Mouse (Mus musculus): ENCODE data around the gene Cep170b.

The Cep170b gene

DNA sequence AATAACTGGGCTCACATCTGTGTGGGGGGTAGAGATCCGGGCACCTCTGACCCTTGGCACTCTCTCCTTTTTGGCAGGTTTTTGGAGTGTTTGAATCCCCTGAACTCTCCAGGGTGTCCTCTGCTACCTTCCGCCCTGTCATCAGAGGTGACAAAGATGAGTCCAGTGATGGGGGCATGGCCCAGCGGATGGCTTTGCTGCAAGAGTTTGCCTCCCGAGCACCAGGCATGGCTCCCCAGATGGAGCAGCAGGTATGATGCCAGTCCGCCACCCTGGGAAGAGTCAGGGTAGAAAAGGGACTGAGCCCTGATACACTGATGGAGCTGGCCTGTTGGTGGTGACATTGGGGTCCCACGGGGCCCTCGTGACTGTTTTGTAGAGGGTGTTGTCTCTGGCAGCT, 16.8 kb downstream of the Cep170b start:
- no peak for DNase-seq (ENCODE audit: low read depth)

DNA sequence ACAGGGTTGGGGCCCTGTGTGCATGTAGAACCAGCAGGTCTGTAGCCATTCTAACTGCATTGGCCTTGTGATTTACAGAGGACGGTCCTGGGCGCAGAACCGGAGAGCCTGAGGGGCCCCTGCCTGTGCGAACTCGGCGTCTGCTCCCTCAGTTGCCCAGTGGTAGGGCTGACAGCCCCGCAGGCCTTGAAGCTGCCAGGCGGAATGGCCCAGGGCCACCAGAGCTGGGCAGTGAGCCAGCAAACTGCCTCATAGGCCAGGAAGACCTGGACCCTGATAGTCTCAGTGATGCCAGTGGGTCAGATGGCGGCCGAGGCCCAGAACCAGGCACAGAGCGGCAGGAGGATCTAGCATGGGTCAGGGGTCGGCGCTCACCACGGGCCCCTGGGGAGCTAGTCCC, 17.5 kb downstream of the Cep170b start:
- DNase-seq (ENCODE audit: low read depth), result no peak

DNA sequence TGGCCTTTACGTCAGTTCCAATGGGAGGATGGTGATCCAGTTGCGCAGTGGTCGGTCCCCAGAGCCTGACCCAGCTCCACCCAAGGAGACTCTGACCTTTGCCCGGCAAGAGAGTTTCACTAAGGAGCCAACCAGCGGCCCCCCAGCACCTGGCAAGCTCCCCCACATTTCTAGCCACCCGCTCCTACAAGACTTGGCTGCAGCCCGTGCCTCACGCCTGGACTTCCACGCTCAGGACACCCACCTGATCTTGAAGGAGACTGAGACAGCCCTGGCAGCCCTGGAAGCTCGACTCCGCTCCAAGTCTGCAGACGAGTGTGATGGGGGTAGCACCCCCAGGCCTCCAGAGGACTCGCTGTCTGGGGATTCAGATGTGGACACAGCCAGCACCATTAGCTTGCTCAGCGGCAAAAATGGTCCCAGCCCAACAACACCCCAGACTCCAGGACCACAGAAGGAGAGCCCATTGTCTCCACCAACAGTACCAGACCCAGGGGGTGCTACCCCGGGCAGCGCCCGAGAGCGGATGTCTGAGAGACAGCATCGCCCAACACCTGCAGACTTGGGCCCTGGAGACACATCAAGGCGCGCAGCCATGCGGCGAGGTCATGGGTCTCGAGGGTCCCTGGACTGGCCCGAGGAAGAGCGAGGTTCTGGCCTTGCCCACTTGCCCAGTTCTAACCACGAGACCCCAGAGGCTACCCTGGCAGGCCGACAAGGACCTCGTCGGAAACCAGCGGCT, 18.2 kb downstream of the Cep170b start:
- DNase-seq (ENCODE audit: low read depth), result no peak

DNA sequence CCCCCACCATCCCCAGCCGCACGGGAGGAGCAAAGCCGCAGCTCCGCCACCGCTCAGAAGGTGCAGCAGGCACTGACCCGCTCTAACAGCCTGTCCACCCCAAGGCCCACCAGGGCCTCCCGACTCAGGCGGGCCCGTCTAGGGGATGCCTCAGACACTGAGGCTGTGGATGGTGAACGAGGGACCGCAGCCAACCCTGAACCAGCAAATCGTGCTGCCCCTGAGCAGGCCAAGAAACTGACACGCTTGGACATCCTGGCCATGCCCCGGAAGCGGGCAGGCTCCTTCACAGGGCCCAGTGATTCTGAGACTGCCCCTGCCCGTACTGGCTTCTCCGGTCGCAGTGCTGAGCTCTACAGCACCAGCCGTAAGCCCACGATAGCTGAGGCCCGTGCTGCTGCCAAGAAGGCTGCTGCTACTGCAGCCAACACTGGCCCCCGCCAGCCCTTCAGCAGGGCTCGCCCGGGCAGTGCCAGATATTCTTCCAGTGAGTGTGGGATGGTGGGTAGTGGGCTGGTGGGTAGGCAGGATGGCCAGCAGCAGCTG, 18.8 kb downstream of the Cep170b start:
- DNase-seq (ENCODE audit: low read depth), result no peak

DNA sequence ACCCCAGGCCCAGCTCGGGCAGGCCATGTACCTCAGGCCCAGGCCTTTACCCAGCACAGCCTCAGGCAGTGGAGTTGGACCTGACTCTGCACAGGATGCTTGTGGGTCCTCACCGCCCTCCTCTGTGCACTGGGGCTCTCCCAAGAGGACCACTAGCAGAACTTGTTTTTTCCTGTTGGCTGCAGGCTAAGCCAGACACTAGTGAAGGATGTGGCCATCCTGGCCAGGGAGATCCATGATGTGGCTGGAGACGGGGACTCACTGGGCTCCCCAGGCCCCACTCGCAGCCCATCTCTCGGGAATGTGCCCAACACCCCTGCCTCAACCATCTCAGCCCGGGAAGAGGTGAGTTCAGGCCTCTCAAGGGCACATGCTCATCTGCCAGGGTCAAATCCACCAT, 22.5 kb downstream of the Cep170b start:
- no peak for DNase-seq (ENCODE audit: low read depth)

DNA sequence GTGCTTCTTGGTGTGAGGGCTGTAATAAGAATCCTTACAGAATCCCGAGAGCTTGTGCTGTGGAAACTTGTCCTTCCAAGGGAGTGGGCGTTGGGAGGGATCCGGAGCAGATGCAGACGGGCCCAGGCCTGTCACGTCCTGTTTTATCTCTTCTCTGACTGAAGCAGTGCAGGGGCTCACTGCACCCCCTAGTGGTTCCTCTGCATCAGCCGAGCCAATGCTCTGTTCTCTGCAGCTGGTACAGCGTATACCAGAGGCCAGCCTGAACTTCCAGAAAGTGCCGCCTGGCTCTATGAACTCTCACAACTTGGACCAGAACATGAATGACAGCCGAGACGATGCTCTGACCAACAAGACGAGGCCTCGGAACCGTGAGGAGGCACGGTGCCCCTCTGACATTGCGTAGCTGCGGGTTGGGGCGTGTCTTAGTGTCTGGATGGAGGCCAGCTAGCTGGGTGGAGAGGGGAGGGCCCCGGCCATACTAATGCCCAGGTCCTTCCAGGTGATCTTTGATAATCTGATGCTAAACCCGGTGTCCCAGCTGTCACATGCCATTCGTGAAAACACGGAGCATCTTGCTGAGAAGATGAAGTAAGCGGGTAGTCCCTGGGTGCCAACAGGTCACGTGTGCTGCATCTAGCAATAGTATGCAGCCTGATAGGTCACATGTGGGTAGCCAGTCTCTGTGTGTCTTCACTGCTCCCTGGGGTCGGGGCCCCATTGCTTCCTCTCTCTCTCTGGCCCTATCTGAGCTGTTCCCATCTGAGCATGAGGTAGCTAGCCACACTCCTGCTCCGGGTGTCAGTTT, 23.1 kb downstream of the Cep170b start:
- DNase-seq (ENCODE audit: low read depth), result peak; percentile 83

DNA sequence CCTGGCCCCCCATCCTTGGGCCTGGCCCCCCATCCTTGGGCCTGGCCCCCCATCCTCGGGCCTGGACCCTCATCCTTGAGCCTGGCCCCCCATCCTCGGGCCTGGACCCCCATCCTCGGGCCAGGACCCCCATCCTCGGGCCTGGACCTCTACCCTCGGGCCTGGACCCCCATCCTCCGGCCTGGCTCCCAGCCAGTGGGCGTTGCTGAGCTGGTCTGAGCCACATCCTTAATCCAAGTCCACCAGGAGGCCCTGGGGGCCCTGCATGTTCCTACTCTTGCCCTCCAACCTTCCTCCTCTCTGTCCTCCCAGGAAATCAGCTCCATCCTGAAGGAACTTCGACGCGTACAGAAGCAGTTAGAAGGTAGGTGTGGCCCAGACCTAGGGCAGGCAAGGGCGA, 24.0 kb downstream of the Cep170b start:
- DNase-seq (ENCODE audit: low read depth), result no peak

DNA sequence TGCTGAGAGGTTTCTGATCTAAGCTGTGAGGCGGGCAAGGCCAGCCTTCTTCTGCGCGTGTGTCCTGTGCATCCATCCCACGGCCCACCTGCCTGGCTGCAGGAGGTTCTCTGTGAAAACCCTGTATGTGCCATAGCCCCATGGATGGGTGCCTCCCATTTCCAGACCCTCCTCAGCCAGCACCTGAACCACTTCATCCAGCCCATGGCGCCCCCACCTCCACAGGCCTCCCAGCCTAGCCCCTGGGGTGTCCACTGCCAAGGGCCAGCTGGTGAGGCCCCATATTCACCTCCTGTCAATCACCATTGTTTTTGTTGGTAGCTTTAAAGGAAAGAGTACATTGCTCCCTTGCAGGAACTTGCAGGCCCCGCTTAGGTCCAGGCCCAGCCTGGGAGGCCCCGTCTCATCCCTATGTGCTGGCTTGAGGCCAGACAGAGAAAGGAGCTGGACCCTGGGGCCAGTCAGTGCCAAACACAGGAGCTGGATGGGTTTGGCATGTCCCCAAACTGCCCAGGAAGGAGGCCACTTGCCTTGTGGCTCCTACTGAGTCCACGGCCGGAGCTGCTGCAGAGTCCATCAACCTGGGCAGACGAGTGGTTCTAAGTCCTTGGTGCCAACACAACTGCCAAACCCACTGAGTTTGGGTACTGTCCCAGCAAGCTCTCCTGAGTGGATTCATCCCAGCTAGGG, 24.8 kb downstream of the Cep170b start:
- DNase-seq (ENCODE audit: low read depth), result no peak

DNA sequence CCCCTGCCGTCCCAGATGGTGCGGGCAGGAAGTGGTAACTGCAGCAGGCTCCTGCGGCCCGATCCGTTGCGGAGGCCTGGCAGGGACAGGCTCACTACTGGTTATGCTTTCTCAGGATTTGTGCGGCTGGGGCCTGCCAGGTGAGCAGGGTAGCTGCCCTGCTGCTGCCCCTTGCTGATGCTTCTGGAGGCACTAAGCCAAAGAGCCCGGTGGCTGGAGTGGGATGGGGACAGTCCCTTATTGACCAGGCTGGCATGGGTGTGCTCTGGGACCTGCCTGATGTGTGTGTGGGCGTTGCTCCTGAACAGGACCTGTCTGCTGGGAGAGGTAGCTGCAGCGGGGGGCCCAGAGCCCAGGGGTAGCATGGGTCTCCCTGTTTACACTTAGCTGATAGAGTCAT, 25.5 kb downstream of the Cep170b start:
- DNase-seq (ENCODE audit: low read depth), result no peak

DNA sequence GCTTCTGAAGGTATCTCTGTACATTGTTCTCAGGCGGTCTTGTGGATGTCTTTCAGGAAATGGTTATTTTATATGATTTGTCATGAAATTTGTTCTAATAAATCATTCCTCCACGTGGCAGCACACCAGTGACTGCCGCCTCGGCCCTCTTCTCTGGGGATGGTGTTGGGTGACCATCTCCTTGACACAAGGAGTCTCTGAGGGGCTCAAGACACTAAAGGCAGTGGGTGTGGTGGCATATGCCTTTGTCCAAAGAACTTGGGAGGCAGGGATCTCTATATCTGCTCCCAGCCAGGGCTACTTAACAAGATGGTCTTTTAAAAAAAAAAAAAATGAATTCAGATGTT, 26.2 kb downstream of the Cep170b start:
- no peak for DNase-seq (ENCODE audit: low read depth)

DNA sequence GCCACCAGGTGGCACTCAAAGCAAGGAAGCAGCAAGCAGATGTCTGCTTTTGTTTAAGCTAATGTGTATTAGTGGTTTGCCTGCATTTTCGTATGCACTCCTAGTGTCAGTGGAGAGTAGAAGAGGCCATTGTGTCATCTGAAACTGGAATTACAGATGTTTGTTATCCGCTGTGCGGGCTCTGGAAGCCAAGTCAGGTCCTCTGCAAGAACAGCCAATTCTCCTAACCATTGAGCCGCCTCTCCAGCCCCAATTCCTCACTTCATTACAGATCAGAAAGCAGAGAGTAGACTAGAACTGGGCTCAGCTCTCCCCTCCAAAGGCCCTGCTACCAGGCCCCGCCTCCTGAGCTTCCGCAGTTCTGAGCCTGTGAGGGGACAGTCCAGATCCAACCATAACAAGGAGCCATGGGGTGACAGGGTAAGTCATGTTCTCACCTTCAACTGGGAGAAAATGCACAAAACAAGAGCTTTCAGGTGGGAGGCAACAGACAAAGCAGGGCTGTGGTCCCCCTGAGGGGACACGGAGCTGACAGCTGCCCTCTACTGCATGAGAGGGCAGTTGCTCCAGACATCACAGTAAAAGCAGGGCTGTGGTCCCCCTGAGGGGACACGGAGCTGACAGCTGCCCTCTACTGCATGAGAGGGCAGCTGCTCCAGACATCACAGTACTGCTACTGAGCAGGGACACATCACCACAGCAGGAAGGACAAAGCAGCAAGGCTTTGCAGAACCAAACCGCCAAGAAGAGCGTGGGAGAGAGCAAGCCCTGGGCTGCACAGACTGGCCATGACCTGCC, 26.8 kb downstream of the Cep170b start:
- DNase-seq (ENCODE audit: low read depth), result peak; percentile 79

DNA sequence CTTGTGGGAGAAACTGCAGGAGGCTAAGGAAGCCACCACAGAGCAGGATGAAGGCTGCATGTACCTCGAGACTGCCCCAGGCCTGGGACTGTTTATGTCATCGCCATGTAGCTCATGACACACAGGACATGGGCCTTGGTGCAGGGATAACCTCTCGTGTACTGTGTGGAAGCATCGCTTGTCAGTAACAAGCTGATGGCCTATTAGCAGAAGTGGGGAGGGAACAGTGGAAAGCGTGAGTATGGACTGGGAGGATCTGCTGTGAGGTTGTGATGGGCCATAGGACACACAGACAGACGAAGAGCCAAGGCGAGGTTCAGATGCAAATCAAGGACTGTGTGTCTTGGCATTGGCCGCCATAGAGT, 27.3 kb downstream of the Cep170b start:
- no peak for DNase-seq (ENCODE audit: low read depth)

DNA sequence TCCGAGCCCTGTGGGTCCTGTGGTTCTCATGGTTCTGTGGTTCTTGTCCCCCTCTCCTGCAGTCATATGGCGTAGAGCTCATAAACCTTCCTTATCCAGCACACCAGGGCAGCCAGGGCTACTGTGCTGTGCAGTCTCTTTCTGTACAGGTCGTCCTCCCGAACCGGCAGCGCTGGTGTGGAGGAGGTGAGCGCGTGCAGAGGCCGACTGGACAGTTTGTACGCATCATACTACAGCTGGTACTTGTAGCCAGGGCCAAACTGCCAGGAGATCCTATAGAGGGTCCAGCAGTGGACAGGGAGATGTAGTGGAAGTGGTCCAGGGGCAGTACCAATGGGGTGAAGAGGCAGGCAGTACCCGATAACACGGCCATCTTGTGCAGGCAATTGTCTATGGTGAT, 30.7 kb downstream of the Cep170b start:
- DNase-seq (ENCODE audit: low read depth), result no peak

DNA sequence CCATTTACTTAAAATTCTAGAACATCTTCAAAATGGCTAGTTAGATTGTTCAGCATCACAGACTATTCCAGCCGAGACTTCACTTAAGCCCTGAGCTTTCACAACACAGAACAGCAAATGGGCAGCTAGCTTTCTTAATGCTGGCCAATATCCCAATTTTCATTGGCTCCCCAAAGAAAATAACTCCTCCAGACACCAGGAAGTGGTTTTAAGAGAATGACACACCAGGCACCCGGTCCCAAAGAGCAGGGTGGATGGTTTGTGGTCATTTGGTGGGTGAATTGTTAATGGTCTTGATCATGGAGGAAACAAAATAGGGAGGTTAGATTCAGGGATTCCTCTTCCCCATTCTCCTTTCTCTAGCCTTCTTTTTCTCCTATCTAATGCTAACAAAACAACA, 32.1 kb downstream of the Cep170b start:
- no peak for DNase-seq (ENCODE audit: low read depth)

DNA sequence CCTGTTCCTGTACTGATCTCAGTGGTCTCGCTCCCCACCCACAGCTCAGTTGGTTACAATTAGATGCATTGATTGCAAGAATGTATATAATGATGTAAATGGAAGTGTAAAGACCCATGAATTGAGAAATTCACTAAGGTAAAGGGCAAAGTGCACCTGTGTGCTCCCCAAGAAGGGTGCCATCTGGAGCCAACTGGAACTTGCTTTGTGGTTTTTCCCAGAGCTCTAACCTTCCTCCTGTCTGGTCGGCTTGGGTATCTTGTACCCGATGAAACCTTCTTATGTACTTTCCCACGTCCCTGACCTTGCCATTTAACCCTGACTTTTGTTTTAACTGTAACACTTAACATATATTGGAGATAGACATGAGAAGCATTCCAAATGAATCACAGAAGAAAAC, 35.6 kb downstream of the Cep170b start:
- no peak for DNase-seq (ENCODE audit: low read depth)

DNA sequence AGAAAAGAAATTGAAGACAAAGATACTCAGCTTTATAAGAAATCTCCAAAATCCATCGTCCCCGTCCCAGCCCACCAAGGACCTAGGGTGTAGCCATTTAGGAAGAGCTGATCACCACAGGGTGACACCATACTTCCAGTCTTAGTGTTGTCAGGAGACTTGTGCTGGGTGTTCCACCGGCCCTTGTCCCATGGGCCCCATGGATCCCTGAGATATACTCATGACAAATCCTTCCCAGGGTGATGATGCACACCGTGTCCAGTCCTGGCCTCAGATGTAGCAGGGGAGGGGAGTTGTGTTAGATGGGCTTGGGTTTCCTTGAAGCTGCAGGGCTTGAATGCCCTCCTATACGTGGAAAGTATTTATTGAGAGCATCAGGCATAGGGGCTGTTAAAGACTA, 37.6 kb downstream of the Cep170b start:
- no peak for DNase-seq (ENCODE audit: low read depth)

DNA sequence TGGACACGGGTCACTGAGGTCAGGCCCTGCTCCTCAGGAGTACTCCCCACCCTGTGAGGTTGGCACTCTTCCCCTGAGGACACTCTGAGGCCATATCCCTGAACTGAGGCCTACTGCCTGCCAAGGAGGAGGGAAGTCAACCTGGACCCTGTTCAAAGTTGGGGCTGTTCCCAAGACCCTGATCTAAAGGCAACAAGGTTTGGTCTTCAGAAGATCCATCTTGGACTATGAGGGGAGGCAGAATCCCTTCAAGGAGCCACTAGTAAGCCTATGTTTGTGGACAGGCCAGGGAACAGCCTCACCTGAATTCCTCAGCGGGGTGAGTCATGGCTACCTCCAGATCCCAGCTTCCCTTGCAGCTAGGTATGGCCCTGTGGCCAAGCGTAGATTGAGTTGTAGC, 39.2 kb downstream of the Cep170b start:
- DNase-seq (ENCODE audit: low read depth), result no peak

DNA sequence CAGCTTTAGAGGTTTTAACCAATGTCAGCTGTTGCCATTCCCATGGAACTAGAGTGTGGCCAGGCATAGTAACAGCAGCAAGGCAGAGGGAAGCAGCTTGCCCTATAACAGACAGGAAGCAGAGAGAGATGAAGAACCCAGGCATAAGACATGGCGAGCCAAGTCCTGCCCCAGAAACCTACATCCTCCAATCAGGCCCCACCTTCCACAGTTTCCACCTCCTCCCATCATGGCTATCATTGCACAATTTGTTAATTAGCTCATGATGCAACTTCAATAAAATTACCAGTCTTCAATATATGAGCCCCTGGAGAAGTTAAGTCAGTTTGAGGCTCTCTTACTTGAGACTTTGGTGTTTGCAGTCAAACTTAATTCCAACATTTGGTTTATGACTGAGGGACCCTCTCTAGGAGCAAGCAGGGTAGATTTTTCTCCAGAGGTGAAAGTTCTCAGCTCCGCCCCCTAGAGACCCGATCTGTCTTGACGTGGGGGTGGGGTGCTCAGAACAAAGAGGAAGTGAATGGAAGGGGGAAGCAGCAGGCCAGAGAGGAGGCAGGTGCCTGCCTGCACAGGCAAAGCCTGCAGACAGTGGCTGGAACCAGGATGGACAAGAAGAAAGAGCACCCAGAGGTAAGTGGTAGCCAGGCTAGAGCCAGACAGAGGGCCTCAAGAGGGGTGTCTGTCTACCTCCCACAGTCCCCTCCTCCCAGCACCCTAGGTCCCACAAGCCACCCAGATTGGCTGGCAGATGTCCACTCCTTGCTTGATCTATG, 40.1 kb downstream of the Cep170b start, which contains the start of gene Pld4:
TSS of gene Pld4 (plus strand) at position 502 of the 773 bp plus-strand sequence.
- DNase-seq (ENCODE audit: low read depth), result no peak

DNA sequence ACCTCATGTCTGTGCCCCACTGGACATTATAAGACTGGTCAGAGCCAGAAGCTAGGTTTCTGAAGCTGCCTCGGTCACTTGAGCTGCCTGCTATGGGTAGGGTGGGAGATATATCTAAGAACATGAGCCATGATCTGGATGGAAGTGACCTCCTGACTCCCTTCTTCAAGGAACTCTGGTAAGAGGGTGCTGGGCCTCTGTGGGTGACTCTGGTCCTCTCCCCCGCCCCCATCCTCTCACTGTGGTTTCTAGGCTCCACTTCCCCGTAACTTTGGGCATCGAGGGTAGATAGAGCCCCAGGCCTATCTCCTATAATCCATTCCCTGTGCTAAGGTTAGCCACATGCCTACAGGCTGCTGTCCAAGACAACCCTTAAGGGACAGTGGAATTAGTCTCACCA, 41.2 kb downstream of the Cep170b start:
- no peak for DNase-seq (ENCODE audit: low read depth)

DNA sequence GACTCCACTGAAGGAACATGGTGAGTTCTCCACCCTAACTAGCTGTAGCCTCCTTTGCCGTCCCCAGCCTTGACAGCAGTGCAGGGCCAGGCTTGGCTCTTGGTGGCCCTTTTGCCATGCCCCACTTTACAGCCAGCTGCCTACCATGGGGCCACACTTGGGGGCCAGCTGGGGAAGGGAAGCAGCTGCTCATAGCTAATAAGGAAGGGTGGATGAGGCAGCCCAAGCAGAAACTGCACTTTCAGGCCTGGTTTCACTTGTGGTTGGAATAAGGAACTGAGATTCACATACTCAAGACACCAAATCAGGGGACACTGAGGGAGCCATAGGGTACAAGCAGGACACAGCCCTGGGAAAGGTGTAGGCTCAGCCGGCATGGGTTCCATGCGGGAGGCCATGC, 41.8 kb downstream of the Cep170b start:
- no peak for DNase-seq (ENCODE audit: low read depth)

DNA sequence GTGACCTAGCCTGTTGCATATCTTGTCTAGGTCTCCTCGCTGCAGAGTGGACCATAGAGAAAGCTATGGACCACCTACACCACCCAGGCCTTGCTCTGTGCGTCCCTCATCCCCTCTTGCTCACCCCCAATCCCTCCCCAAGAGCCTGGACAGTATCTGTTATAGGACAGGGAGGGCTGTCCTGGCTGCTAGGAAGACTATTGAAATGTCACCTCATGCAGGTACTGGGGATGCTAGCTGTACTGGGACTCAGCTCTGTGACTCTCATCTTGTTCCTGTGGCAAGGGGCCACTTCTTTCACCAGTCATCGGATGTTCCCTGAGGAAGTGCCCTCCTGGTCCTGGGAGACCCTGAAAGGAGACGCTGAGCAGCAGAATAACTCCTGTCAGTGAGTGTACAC, 42.9 kb downstream of the Cep170b start:
- DNase-seq (ENCODE audit: low read depth), result no peak
